Comparison of ENCODE assay signal across 8 mouse cellular contexts in genomic region chr5:100674711-100675376, GRCm38 (mm10). TPM values are rescaled to one million over a fixed set of nuclear protein-coding genes. Genes with fewer than 3 reads are reported as not detected.
A peak's percentile ranks its signal among the peaks of the same experiment; 100 is the strongest.
DNase-seq lines count a peak whose midpoint lies in the region; ATAC-seq lines count a peak whose summit lies in the region.

Gene Coq2 (minus strand): TSS chr5:100675140.

- H3K27ac ChIP-seq in hindbrain, embryonic 15.5 days (replicated peaks), result peak within 1 kb of the TSS; percentile 79
- H3K27ac ChIP-seq in macrophage, result no peak within 1 kb of the TSS

- no peaks in the 10 kb centered on the region for H3K36me3 ChIP-seq in hindbrain, embryonic 15.5 days
- H3K36me3 ChIP-seq in macrophage (ENCODE audit: inconsistent target), result peaks cover 9% of the 10 kb centered on the region

- H3K27me3 ChIP-seq in hindbrain, embryonic 15.5 days, result no peaks in the 10 kb centered on the region

- peak; percentile 74 for DNase-seq in T-cell, adult 2 months (ENCODE audit: low spot score)
- peak; percentile 82 to 89 for DNase-seq in cerebellum, postnatal 25 days
- DNase-seq in frontal cortex, postnatal 36 days (ENCODE audit: low spot score in 2 of 2), result peak; percentile 60 to 73
- DNase-seq in left cerebral cortex, adult 11 months (ENCODE audit: low spot score), result peak; percentile 59
- peak; percentile 73 for DNase-seq in right cerebral cortex, adult 18-20 months
- DNase-seq in urinary bladder, postnatal 25 days (ENCODE audit: low spot score), result peak; percentile 63

- peak within 1 kb of the TSS; percentile 79 for H3K9ac ChIP-seq in hindbrain, embryonic 15.5 days

- H3K79me2 ChIP-seq in macrophage (ENCODE audit: inconsistent target), result peaks cover 39% of the 10 kb centered on the region

- peak within 1 kb of the TSS; percentile 79 for H3K4me3 ChIP-seq in hindbrain, embryonic 15.5 days
- peak within 1 kb of the TSS; percentile 13 for H3K4me3 ChIP-seq in macrophage (ENCODE audit: inconsistent target)

- no peak for ATAC-seq in hindbrain, embryonic 15.5 days (ENCODE audit: low FRiP score, low read depth)

- WGBS in hindbrain, embryonic 15.5 days, result 9% methylated on average over 17 of the region's 17 CpGs
- 4% methylated on average over 17 of the region's 17 CpGs for WGBS in macrophage (ENCODE audit: missing documents)

- H3K4me1 ChIP-seq in hindbrain, embryonic 15.5 days (replicated peaks), result peaks cover 21% of the 10 kb centered on the region

- peak within 1 kb of the TSS; percentile 68 for H3K4me2 ChIP-seq in hindbrain, embryonic 15.5 days

- H3K9me3 ChIP-seq in hindbrain, embryonic 15.5 days, result no peaks in the 10 kb centered on the region

RNA-seq across cellular contexts. Expression of gene Coq2, which starts in this region (rescaled TPM):
- 52.2 and 52.3 TPM in 2 replicates for polyA plus RNA-seq in hindbrain, embryonic 15.5 days (2015; fragmentation: Nextera tagmentation; extraction: Ambion mirVana)
- total RNA-seq in macrophage (2018; cell fraction: chromatin; rRNA removed), result 10 to 100 TPM; 11.8 to 84.0 (median 43.1) TPM
- 10 to 100 TPM; 14.7 to 28.6 (median 21.0) TPM for total RNA-seq in macrophage (2018; cell fraction: cytosol; rRNA removed)
- total RNA-seq in macrophage (2018; cell fraction: nucleus; rRNA removed), result 10 to 100 TPM in 25 of 26 experiments, 1 to 10 TPM in 1; 9.9 to 59.8 (median 35.5) TPM
- polyA plus RNA-seq in macrophage (2018), result 13.7 to 36.1 TPM (median 24.5 TPM) in 3 replicates
